Mouse (Mus musculus) liver, postnatal 0 days (tissue): ENCODE data around the gene Rbfox1. TPM values are rescaled to one million over a fixed set of nuclear protein-coding genes. Genes with fewer than 3 reads are reported as not detected.
A peak's percentile ranks its signal among the peaks of the same experiment; 100 is the strongest.

Source experiments
- ATAC-seq: fragments of 200-750 bp; cut with Nextera tagmentation; 2 replicates; pipeline ENCODE4 v1.8.0; 2017; ENCODE audit warnings: mild to moderate bottlenecking, moderate library complexity
- DNase-seq: peaks from one replicate; pipeline ENCODE4 v3.0.0-alpha.2; 2016
- H3K27ac ChIP-seq: fragments of 300-500 bp; sonication (generic); 2 replicates; pipeline ENCODE4 v1.5.1; 2014; ENCODE audit warnings: antibody characterized with exemption, moderate library complexity, mild to moderate bottlenecking, low read depth
- H3K27me3 ChIP-seq: fragments of 300-500 bp; sonication (generic); 2 replicates; pipeline ENCODE4 v1.6.1; 2014; ENCODE audit warnings: low read length, control low read depth, mixed read lengths; ENCODE audit not compliant: insufficient read depth
- H3K36me3 ChIP-seq: fragments of 300-500 bp; sonication (generic); replicated peaks from 2 replicates; pipeline ENCODE4 v1.6.1; 2014; ENCODE audit warnings: mild to moderate bottlenecking, control low read depth, low read length, moderate library complexity, mixed read lengths; ENCODE audit not compliant: insufficient read depth
- H3K4me1 ChIP-seq: fragments of 300-500 bp; sonication (generic); 2 replicates; pipeline ENCODE4 v1.6.1; 2014; ENCODE audit warnings: antibody characterized with exemption, mild to moderate bottlenecking, control low read depth; ENCODE audit not compliant: insufficient read depth
- H3K4me2 ChIP-seq: fragments of 300-500 bp; sonication (generic); 2 replicates; pipeline ENCODE4 v1.6.1; 2014; ENCODE audit warnings: low read depth, mild to moderate bottlenecking, low read length, moderate library complexity, mixed read lengths
- H3K4me3 ChIP-seq: fragments of 300-500 bp; sonication (generic); 2 replicates; pipeline ENCODE4 v1.5.1; 2014; ENCODE audit warnings: low read depth, low read length
- H3K9ac ChIP-seq: fragments of 300-500 bp; sonication (generic); replicated peaks from 2 replicates; pipeline ENCODE4 v1.6.1; 2014; ENCODE audit warnings: mild to moderate bottlenecking, moderate library complexity
- H3K9me3 ChIP-seq: fragments of 300-500 bp; sonication (generic); 2 replicates; pipeline ENCODE4 v1.6.1; 2016; ENCODE audit warnings: mild to moderate bottlenecking, control low read depth, low read length, mixed read lengths
- CTCF ChIP-seq: sonication (generic); IDR thresholded peaks from 2 replicates; pipeline ENCODE4 v1.5.1; 2016; ENCODE audit warnings: antibody characterized with exemption, low read depth
- EP300 ChIP-seq: IDR thresholded peaks from 2 replicates; pipeline ENCODE4 v1.6.1; 2016; ENCODE audit warnings: antibody characterized with exemption, low read depth, mild to moderate bottlenecking
- WGBS: fragments of 180-500 bp; shearing (Covaris S2); extraction: QIAGEN DNeasy Blood & Tissue Kit; methylation state at CpG from one replicate; pipeline ENCODE4 v1.1.7; 2014; ENCODE audit not compliant: insufficient replicate concordance; 5-methylcytosine and 5-hydroxymethylcytosine counted together
- polyA plus RNA-seq: library from polyadenylated mRNA; unstranded; fragments of >200 nt; fragmentation: Nextera tagmentation; extraction: Ambion mirVana; gene quantifications from 2 replicates; pipeline ENCODE4 v1.2.1, GENCODE M21; 2015

Gene Rbfox1
- polyA plus RNA-seq, 1 experiment from 2014 or later, result 0.12 TPM

DNA sequence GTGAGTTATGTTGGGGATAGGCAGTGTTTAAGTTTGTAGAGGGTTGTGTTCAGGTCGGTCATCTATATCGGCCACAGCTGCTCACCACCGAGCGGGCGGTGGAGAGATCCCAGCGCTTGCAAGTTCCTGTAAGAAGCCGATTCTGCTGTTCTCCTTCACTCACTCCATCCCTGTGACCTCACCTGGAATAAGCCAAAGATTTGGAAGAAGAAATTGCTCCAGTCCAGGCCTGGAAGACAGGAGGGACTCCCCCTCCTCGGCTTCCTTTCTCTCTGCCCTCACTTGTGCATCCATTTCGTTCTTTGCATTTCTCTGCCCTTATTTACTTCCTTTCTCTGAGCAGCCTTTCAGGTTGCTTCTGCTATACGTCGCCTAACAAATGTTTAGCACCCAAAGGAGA, 465.1 kb downstream of the Rbfox1 start:
- Histone ChIP-seq H3K27ac (no peak overlapping the region), H3K27me3 (peaks cover 20% of the 10 kb centered on the region), H3K36me3 (no peaks in the 10 kb centered on the region), H3K9ac (no peak overlapping the region), H3K9me3 (no peaks in the 10 kb centered on the region), H3K4me1 (no peaks in the 10 kb centered on the region), H3K4me2 (no peak overlapping the region), H3K4me3 (no peak overlapping the region)
- DNase-seq (no peak), ATAC-seq (no peak)
- TF ChIP-seq CTCF (no peak), EP300 (no peak)
- 73% methylated on average over 11 of the region's 11 CpGs for WGBS

DNA sequence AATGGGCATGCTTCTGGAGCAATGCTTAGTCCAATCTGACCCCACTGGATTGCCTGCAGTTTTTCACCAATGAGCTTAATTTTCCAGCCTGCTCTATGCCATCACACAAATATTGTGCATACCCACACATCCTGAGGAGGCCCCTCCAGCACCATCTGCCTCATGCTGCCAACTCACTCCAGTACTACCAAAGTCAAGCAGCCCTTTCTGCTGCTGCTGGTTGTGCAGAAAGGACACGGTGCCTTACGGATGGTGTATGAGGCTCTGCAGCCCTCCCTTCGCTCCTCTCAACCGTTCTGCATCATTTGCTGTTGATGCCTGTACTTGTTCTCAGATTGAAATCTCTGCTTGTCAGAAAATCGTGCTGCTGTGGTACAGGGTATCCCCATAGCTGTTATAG, 468.0 kb downstream of the Rbfox1 start:
- Histone ChIP-seq H3K4me2 (no peak overlapping the region), H3K27ac (no peak overlapping the region), H3K4me3 (no peak overlapping the region), H3K9me3 (no peaks in the 10 kb centered on the region), H3K36me3 (no peaks in the 10 kb centered on the region), H3K27me3 (peaks cover 17% of the 10 kb centered on the region), H3K4me1 (no peaks in the 10 kb centered on the region), H3K9ac (no peak overlapping the region)
- WGBS, result 63% methylated on average over 5 of the region's 5 CpGs
- TF ChIP-seq EP300, result no peak
- no peak for TF ChIP-seq CTCF
- DNase-seq, result no peak
- no peak for ATAC-seq

DNA sequence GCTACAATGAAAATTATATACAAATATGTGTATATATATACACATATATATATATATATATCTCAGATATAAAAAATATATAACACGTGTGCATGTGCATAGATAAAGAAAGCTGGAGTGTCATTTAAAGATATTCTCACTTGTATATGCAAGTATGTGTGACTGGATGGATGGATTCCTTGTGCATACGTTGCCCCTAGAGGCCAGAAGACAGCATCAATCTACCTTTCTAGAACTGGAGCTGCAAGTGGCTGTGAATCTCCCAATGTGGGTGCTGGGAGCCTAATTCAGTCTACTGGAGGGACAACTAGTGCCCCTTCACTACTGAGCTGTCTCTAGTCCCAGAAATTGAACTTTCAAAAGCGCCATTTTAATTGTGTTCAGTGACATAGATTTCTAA, 471.8 kb downstream of the Rbfox1 start:
- Histone ChIP-seq H3K27ac (no peak overlapping the region), H3K4me3 (no peak overlapping the region), H3K36me3 (no peaks in the 10 kb centered on the region), H3K9ac (no peak overlapping the region), H3K9me3 (no peaks in the 10 kb centered on the region), H3K27me3 (no peaks in the 10 kb centered on the region), H3K4me2 (no peak overlapping the region), H3K4me1 (no peaks in the 10 kb centered on the region)
- no peak for ATAC-seq
- TF ChIP-seq EP300 (no peak), CTCF (no peak)
- WGBS, result 61% methylated on average over 3 of the region's 3 CpGs
- DNase-seq, result no peak

DNA sequence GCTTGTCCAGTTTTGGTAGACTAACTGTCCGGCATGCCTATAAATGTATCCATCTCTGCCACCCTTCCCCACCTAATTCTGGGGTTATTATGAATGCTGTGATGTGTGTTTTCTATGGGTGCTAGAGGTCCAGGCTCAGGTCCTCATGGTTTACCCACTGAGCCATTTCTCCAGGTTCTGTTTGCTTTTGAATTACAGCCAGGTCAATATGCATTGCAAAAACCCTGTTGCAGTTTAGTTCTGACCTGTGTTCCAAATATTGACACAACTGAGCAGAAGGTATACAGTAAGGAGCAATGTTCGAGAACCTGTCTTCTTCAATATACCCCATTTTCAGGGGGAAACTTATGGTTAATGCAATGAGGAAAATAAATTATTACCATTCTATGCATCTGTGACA, 480.6 kb downstream of the Rbfox1 start:
- no peaks in the 10 kb centered on the region; the same call in 1 of the 2 replicates for H3K4me1 ChIP-seq
- no peak overlapping the region for H3K4me3 ChIP-seq
- H3K36me3 ChIP-seq, result no peaks in the 10 kb centered on the region
- WGBS, result 59% methylated on average over 2 of the region's 2 CpGs
- H3K27ac ChIP-seq, result no peak overlapping the region
- ATAC-seq, result peak; percentile 75
- H3K9me3 ChIP-seq, result no peaks in the 10 kb centered on the region
- no peak overlapping the region for H3K9ac ChIP-seq
- no peaks in the 10 kb centered on the region for H3K27me3 ChIP-seq
- no peak for DNase-seq
- TF ChIP-seq CTCF (no peak), EP300 (no peak)
- no peak overlapping the region for H3K4me2 ChIP-seq

DNA sequence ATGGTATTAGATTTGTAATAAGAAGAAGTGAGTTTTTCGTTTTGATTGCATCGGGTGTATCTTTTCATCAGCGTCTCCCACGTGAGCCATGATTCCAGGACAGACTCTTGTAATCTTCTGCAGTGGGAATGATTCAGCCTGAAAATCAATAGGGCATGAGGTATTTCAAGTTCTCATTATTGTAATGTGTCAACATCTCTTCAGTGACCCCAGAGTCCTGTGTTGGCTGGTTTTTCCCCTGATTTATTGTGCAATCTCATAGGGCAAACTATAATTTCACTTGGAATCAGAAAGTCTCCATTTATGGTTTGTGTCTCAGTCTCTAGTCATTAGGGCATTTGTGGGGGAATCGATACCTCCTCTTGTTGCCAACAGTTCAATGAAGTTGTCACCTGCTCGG, 481.5 kb downstream of the Rbfox1 start:
- ATAC-seq (peak; percentile 85), DNase-seq (peak; percentile 16)
- Histone ChIP-seq H3K4me1 (no peaks in the 10 kb centered on the region; the same call in 1 of the 2 replicates), H3K4me3 (no peak overlapping the region), H3K27ac (no peak overlapping the region), H3K9me3 (no peaks in the 10 kb centered on the region), H3K4me2 (no peak overlapping the region), H3K9ac (no peak overlapping the region), H3K27me3 (no peaks in the 10 kb centered on the region), H3K36me3 (no peaks in the 10 kb centered on the region)
- WGBS, result 57% methylated on average over 6 of the region's 6 CpGs
- TF ChIP-seq CTCF (no peak), EP300 (peak; percentile 49; the same call in 1 of the 2 replicates)

DNA sequence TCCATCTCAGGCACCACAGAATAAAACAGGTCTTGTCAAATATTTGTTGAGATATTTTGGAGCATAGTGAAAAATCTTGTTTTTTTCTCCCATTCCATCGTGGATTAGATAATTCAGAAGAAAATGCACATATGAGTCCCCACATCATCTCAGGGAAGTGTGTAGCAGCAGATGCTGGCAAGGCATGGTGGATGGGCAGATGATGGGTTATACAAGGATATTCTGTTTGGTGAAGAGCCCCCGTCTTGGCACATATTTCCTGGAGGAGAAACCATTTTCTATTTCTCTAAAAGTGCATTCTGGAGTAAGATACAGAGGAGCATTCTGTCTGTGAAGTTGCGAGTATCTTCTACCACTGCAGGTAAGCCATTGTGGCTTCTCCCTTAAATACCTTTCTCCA, 495.8 kb downstream of the Rbfox1 start:
- Histone ChIP-seq H3K9ac (no peak overlapping the region), H3K4me1 (no peaks in the 10 kb centered on the region), H3K27ac (no peak overlapping the region), H3K9me3 (no peaks in the 10 kb centered on the region), H3K36me3 (no peaks in the 10 kb centered on the region), H3K27me3 (no peaks in the 10 kb centered on the region), H3K4me2 (no peak overlapping the region), H3K4me3 (no peak overlapping the region)
- TF ChIP-seq EP300, result no peak
- no peak for TF ChIP-seq CTCF
- DNase-seq (no peak), ATAC-seq (no peak)
- 71% methylated on average over 3 of the region's 3 CpGs for WGBS

DNA sequence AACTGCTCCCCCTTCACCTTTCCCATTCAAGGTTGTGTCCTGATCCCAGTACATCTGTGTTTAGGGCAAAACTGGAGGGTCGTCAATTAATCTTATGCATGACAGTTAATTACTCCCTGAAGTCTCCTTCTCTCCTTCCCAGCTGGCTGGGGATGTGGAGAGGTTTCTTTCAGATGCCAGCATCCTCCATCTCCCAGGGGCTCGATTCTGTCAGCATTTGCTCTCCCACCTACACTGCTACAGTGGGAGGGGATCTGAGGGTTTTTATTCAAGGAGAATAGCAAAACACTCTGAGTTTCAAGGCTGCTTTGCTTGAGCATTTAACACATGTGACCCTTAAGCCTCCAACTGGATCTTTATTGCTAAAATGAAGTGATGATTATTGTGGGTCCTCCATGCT, 496.4 kb downstream of the Rbfox1 start:
- H3K27me3 ChIP-seq, result no peaks in the 10 kb centered on the region
- no peak overlapping the region for H3K4me2 ChIP-seq
- H3K9ac ChIP-seq, result no peak overlapping the region
- TF ChIP-seq EP300, result no peak
- TF ChIP-seq CTCF, result no peak
- no peak overlapping the region for H3K27ac ChIP-seq
- H3K9me3 ChIP-seq, result no peaks in the 10 kb centered on the region
- ATAC-seq (no peak), DNase-seq (no peak)
- WGBS, result 54% methylated on average over 2 of the region's 2 CpGs
- no peaks in the 10 kb centered on the region for H3K36me3 ChIP-seq
- H3K4me1 ChIP-seq, result no peaks in the 10 kb centered on the region
- no peak overlapping the region for H3K4me3 ChIP-seq
